Mouse (Mus musculus): Measurements from ENCODE around the gene H2-D1. TPM values are rescaled to one million over a fixed set of nuclear protein-coding genes. Genes with fewer than 3 reads are reported as not detected.

H2-D1 gene
- polyA plus RNA-seq, 1 experiment: 174 TPM

DNA sequence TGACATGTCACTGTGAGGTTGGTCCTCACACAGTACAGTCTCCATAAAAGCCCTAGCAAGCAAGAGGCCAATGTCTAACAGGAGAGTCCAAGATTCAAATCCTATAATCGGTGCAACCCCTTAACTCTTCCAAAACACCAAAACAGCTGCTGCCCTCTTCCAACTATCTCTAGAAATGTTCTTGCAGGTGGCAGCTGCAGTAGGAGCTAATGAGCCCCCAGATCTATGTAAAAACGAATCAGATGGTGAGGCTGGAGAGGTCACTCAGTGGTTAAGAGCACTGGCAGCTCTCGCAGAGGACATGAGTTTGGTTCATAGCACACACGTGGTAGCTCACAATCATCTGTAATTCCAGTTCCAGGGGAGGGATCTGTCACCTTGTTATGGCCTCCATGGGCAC lies 6.8 kb upstream of the H2-D1 start:
- no peak for DNase-seq
- no peak for TF ChIP-seq POLR2A (IDR thresholded peaks at IDR 0.05; ENCODE audit: borderline replicate concordance, insufficient read depth, low read length)
- no peak for TF ChIP-seq CTCF (IDR thresholded peaks at IDR 0.05; ENCODE audit: borderline replicate concordance, insufficient read depth, low read depth, low read length)
- no peaks in the 10 kb centered on the region for H3K27me3 ChIP-seq (ENCODE audit: control insufficient read depth, insufficient read depth, low read length)
- H3K4me1 ChIP-seq (ENCODE audit: control insufficient read depth, insufficient read depth, low read length): peaks cover 17% of the 10 kb centered on the region
- H3K27ac ChIP-seq (ENCODE audit: insufficient read depth, low read length): no peak overlapping the region
- 50% methylated on average over 4 of the region's 4 CpGs for WGBS
- no peak overlapping the region for H3K4me3 ChIP-seq (replicated peaks; ENCODE audit: insufficient read depth, low read depth, low read length)

- H3K27me3 ChIP-seq (ENCODE audit: control insufficient read depth, insufficient read depth, low read length): no peaks in the 10 kb centered on the region
- H3K27ac ChIP-seq (ENCODE audit: insufficient read depth, low read length): no peak overlapping the region
- no peak for DNase-seq
- H3K4me1 ChIP-seq (ENCODE audit: control insufficient read depth, insufficient read depth, low read length): peaks cover 11% of the 10 kb centered on the region
- no peak for TF ChIP-seq CTCF (IDR thresholded peaks at IDR 0.05; ENCODE audit: borderline replicate concordance, insufficient read depth, low read depth, low read length)
- TF ChIP-seq POLR2A (IDR thresholded peaks at IDR 0.05; ENCODE audit: borderline replicate concordance, insufficient read depth, low read length): no peak
- H3K4me3 ChIP-seq (replicated peaks; ENCODE audit: insufficient read depth, low read depth, low read length): no peak overlapping the region
- WGBS: 72% methylated on average over 1 of the region's 1 CpGs
These were observed 5.2 kb upstream of the H2-D1 start for GRCm38 (mm10) chr17:35257378-35257777.

GRCm38 (mm10) chr17:35257824-35258491 lies 4.6 kb upstream of the H2-D1 start:
- Histone ChIP-seq H3K27ac (ENCODE audit: insufficient read depth, low read length) (no peak overlapping the region), H3K27me3 (ENCODE audit: control insufficient read depth, insufficient read depth, low read length) (no peaks in the 10 kb centered on the region), H3K4me1 (ENCODE audit: control insufficient read depth, insufficient read depth, low read length) (peaks cover 6% of the 10 kb centered on the region), H3K4me3 (replicated peaks; ENCODE audit: insufficient read depth, low read depth, low read length) (peak overlapping the region; percentile 54)
- 2% methylated on average over 17 of the region's 17 CpGs for WGBS
- TF ChIP-seq CTCF (IDR thresholded peaks at IDR 0.05; ENCODE audit: borderline replicate concordance, insufficient read depth, low read depth, low read length): peak; percentile 85
- TF ChIP-seq POLR2A (IDR thresholded peaks at IDR 0.05; ENCODE audit: borderline replicate concordance, insufficient read depth, low read length): no peak
- peak; percentile 90 to 95 for DNase-seq

- TF ChIP-seq POLR2A (IDR thresholded peaks at IDR 0.05; ENCODE audit: borderline replicate concordance, insufficient read depth, low read length): no peak
- no peak for TF ChIP-seq CTCF (IDR thresholded peaks at IDR 0.05; ENCODE audit: borderline replicate concordance, insufficient read depth, low read depth, low read length)
- Histone ChIP-seq H3K27ac (ENCODE audit: insufficient read depth, low read length) (no peak overlapping the region), H3K4me1 (ENCODE audit: control insufficient read depth, insufficient read depth, low read length) (no peaks in the 10 kb centered on the region), H3K4me3 (replicated peaks; ENCODE audit: insufficient read depth, low read depth, low read length) (no peak overlapping the region), H3K27me3 (ENCODE audit: control insufficient read depth, insufficient read depth, low read length) (no peaks in the 10 kb centered on the region)
- DNase-seq: no peak
- 51% methylated on average over 14 of the region's 14 CpGs for WGBS
These were observed 3.7 kb upstream of the H2-D1 start for GRCm38 (mm10) chr17:35258492-35259478.

GRCm38 (mm10) chr17:35259621-35260020 lies 2.9 kb upstream of the H2-D1 start:
- H3K27me3 ChIP-seq (ENCODE audit: control insufficient read depth, insufficient read depth, low read length): no peaks in the 10 kb centered on the region
- WGBS: 27% methylated on average over 4 of the region's 4 CpGs
- no peaks in the 10 kb centered on the region for H3K4me1 ChIP-seq (ENCODE audit: control insufficient read depth, insufficient read depth, low read length)
- TF ChIP-seq POLR2A (IDR thresholded peaks at IDR 0.05; ENCODE audit: borderline replicate concordance, insufficient read depth, low read length): no peak
- no peak overlapping the region for H3K27ac ChIP-seq (ENCODE audit: insufficient read depth, low read length)
- DNase-seq: no peak
- no peak overlapping the region for H3K4me3 ChIP-seq (replicated peaks; ENCODE audit: insufficient read depth, low read depth, low read length)

DNA sequence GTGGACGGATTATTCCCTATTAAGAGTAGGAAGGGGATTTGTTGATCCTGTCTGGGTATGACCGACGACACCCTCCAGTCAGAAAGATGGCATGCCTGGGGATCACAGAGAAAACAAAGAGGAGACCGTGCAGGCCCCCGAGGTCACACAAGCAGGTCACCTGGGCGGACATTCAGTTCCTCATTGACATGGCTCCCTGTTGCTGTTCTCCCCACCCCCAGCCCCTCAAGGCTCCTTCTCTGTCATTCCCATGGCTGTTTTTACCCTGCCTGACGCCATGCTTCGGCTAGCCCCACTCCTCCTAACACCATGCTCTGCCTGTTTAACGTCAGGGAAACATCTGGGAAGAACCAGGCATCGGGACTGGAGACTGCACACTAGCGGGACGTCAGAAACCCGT lies 879 bp upstream of the H2-D1 start:
- no peak for DNase-seq
- no peak for TF ChIP-seq POLR2A (IDR thresholded peaks at IDR 0.05; ENCODE audit: borderline replicate concordance, insufficient read depth, low read length)
- no peak for TF ChIP-seq CTCF (IDR thresholded peaks at IDR 0.05; ENCODE audit: borderline replicate concordance, insufficient read depth, low read depth, low read length)
- WGBS: 71% methylated on average over 13 of the region's 13 CpGs

DNA sequence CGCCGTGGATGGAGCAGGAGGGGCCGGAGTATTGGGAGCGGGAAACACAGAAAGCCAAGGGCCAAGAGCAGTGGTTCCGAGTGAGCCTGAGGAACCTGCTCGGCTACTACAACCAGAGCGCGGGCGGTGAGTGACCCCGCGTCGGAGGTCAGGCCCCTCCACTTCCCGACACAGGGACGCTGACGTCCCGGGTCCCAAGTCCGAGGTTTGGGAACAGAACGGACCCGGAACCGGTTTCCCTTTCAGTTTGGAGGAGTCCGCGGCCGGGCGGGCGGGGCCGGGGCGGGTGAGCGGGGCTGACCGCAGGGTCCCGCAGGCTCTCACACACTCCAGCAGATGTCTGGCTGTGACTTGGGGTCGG lies 973 bp downstream of the H2-D1 start:
- peak in 1 of 2 experiments; percentile 36 for DNase-seq
- Histone ChIP-seq H3K4me3 (replicated peaks; ENCODE audit: insufficient read depth, low read depth, low read length) (peak overlapping the region; percentile 59), H3K27ac (ENCODE audit: insufficient read depth, low read length) (no peak overlapping the region), H3K4me1 (ENCODE audit: control insufficient read depth, insufficient read depth, low read length) (no peaks in the 10 kb centered on the region), H3K27me3 (ENCODE audit: control insufficient read depth, insufficient read depth, low read length) (no peaks in the 10 kb centered on the region)
- WGBS: under 1% methylated on average over 31 of the region's 31 CpGs
- no peak for TF ChIP-seq CTCF (IDR thresholded peaks at IDR 0.05; ENCODE audit: borderline replicate concordance, insufficient read depth, low read depth, low read length)
- no peak for TF ChIP-seq POLR2A (IDR thresholded peaks at IDR 0.05; ENCODE audit: borderline replicate concordance, insufficient read depth, low read length)

More for the DNA sequence above, 879 bp upstream of the H2-D1 start:
- Histone ChIP-seq H3K27ac (ENCODE audit: insufficient read depth, low read length) (no peak overlapping the region), H3K4me3 (replicated peaks; ENCODE audit: insufficient read depth, low read depth, low read length) (no peak overlapping the region), H3K27me3 (ENCODE audit: control insufficient read depth, insufficient read depth, low read length) (no peaks in the 10 kb centered on the region), H3K4me1 (ENCODE audit: control insufficient read depth, insufficient read depth, low read length) (no peaks in the 10 kb centered on the region)

Data from cerebellum, adult 2 months (tissue).